Mouse (Mus musculus): ENCODE measurements around the gene Gck.

DNA sequence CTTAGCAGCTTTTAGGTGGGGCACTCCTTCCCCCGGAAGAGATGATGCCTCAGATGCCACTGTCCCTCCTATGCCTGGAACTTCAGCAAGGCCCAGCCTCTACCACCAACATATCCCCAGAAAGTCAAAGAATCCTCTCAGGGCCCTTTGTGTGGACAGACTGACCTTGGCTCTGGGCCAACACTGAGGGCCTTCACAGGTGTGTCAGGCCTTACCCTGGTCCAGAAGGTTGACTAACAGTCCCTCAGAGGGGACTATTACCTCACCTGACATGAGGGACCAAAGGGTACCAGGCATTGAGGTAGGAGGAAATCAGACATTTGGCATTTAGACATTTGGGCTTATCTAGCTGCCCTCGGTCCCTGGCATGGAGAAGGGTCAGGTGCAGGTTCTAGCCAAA, 30.2 kb upstream of the Gck start:
- no peak for TF ChIP-seq CTCF (IDR thresholded peaks at IDR 0.05; ENCODE audit: extremely low read depth, insufficient read length, insufficient replicate concordance, low read depth, low read length)
- TF ChIP-seq POLR2A (IDR thresholded peaks at IDR 0.05; ENCODE audit: low read depth, low read length), result no peak

All from small intestine, adult 2 months (tissue).